Mouse (Mus musculus): Measurements from ENCODE around the gene Trim10. TPM values are rescaled to one million over a fixed set of nuclear protein-coding genes. Genes with fewer than 3 reads are reported as not detected.

Trim10 gene
- total RNA-seq (2023), result not detected

DNA sequence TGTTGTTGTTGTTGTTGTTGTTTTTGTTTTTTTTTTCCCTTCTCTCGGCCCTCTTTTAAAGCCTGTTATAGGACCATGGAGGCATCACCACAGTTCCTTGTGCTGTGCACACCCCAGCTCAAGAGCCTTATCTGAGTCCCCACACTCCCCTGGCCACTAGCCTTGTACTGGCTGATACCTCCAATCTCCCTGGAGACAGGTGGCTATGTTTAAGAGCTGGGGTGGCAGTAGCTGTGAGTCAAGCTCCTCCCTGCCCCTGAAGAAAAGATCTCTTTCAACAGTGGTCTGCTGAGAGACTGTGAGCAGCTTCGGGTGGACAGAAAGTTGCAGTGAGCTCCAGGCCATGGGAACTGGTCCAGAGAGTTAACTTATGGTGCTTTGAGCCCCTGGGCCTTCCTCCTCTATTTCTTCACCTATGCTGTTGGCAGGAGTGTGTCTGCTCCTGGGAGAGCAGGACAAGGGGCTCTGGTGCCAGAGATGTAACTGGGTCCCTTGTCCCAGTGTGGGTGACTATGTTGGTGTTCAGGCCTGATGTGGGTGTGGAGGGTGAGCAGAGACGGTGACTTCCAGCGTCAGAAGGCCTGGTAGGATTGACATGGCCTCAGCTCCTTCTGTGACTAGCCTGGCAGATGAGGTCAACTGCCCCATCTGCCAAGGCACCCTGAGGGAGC lies at the start of gene Trim10:
Gene Trim10 (plus strand): TSS at position 291 of the 671 bp plus-strand sequence.

DNA sequence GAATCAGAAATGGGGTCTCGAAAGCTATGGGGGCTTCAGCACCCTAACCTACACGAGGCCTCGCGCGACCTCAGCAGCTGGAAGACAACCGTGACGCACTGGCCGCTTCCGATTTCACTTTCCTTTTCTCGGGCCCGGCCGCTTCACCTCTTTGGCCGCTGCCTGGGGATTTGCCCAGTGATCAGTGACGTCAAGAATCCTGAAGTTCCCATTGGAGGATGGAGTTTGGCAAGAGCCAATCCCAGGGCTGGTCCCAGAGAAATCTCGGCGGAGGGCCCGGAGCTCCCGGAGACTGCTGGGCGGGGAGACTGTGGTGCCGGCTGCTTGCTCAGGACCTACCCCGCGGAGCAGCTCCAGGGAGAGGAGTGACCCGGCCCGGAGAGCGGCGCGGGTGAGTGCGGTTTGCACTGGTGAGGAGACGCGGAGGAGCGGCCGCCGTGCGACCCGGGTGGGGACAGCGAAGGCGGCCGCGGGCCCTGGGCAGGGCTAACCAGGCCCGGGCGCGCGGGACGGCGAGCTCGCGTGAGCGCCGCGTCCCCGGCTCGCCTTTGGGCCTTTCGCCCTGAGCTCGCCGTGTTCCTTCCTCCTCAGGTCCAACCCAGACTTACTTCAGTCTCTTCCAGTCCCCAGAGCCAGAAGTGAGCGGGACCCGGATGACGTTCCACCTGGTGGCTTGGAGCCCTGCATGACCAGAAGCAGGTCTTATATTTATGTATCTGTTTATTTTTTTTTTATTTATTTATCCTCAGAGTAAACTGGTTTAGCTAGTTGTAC lies 32.3 kb upstream of the Trim10 start, which contains the start of gene Trim26:
Gene Trim26 (plus strand): TSS at position 261 of the 774 bp plus-strand sequence.

DNA sequence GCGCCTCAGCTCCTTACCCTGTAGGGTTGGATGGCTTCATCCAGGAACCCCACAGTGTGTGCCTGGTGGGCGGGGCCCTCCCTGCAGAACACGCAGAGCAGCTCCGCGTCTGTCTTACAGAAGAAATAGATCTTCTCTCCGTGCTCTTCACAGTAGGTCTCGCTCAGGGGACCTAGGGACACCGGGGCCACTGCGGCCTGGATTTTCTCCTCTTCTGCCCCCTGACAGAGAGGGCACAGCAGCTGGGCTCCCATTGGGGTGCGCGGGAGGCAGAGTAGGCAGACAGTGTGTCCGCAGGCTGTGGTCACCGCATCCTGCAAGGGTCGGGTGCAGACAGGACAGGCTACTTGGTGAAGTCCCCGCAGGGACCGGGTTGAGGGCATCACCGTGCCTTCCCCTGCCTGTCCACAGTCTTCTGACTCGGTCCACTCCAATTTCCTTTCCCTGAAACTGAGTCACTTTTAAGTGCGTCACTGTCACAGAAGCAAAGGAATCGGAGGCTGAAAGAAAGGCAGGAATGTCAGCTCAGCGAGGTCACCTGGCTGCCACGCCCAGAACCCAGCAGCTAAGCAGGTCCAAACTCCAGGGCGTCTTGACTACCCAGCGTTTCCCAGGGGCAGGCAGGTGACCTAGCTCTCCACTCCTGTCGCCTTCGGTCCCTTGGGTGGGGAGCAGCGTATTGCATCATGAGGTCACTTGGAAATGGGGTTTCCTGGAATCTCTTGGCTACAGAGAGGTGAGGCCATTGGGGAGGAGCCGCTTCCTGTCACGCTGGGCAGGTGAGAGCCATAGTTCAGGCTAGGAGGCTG lies 2.5 kb upstream of the Trim10 start, which contains the start of gene Trim15:
Gene Trim15 (minus strand): TSS at position 492 of the 809 bp plus-strand sequence.

DNA sequence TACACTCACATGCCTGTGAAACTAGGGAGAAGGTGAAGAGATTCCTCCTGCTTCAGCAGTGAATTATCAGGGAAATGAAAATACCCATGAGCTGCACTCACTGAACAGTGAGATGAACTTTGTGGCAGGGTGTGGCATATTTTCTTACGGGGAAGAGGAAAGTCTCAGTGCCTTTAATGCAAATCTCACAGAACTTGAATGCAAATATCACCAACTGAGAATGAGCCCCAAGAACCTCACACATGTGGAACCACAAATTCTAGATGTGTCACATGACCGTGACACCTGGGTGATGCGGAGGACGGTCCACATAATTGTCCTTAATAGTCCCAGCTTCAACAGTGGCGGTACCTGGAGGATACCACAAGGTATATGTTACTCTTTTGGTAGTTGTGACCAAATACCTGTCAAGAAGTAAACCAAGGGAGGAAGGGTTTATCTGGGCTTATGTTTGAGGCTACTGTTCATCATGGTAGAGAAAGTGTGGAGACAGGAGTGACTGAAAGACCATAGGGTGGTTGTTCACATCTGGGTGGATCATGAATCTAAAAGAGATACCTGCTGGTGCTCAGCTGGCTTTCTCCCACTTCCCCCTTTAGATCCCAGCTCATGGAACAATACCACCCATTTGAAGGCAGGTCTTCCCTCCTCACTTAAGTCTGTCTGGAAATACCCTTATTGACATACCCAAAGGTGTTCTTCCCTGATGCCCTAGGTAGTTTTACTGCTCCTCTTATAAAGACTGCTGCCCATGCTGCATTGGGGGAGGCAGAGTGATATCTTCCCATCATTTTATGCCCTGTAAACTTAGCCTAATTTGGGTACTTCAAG lies 20.9 kb downstream of the Trim10 start, which contains the start of gene Trim40:
Gene Trim40 (minus strand): TSS at position 51 of the 831 bp plus-strand sequence.

DNA sequence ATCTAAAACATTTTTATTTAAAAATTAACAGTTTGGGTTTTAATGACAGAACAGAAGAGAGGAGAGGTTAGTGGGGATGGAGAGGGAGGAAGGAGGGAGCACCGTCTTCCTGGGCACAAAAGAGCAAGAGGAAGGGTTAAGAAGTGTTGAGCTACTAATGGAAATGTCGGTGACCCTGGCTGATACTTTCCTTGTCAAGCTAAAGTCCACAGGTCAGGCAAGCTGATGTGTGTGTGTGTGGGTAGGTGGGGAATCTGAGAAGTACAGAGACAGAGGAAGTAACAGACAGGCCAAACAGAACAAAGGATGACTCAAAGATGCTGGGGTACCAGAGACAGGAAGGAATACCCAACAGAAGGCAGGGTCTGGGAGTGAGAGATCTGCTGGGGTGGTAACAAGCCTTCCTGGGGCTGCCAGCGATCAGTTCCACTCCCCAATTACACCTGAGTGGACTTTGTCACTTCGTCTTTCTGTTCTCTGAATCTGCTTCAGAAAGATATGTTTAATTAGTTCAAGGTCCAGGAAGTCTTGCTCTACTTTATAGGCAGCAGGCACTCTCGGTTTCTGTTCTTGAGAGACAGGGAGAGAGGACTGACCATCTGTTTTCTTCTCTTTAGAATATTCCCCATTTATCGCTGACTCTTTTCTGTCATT lies 28.3 kb downstream of the Trim10 start, which contains the start of gene Trim31:
Gene Trim31 (plus strand): TSS at position 567 of the 654 bp plus-strand sequence.

Other genes starting within 250 kb of the Trim10 start
- gene H2-M9, start 226.9 kb upstream of the Trim10 start, total RNA-seq (2023), result not detected
- gene H2-M1, start 197.4 kb upstream of the Trim10 start, total RNA-seq (2023), result not detected
- not detected for gene H2-M10.5, start 96.7 kb upstream of the Trim10 start, total RNA-seq (2023)
- gene H2-M10.6, start 57.4 kb upstream of the Trim10 start, total RNA-seq (2023), result not detected
- gene Trim26, start 32.4 kb upstream of the Trim10 start, total RNA-seq (2023), result 100 to 1,000 TPM in 1 of 2 experiments, 10 to 100 TPM in 1; 87.5 to 100 TPM
- not detected for gene Trim15, start 2.4 kb upstream of the Trim10 start, total RNA-seq (2023)
- gene Trim40, start 20.5 kb downstream of the Trim10 start, total RNA-seq (2023), result not detected
- gene Trim31, start 28.5 kb downstream of the Trim10 start, total RNA-seq (2023), result not detected
- gene Rnf39, start 73.3 kb downstream of the Trim10 start, total RNA-seq (2023), result not detected
- 10 to 100 TPM; 56.1 to 56.3 TPM for gene Ppp1r11, start 82.2 kb downstream of the Trim10 start, total RNA-seq (2023)
- gene Znrd1, start 89.0 kb downstream of the Trim10 start, total RNA-seq (2023), result 10 to 100 TPM; 57.4 to 59.8 TPM
- gene Znrd1as, start 89.0 kb downstream of the Trim10 start, total RNA-seq (2023), result 1 to 10 TPM; 1.9 to 2.2 TPM
- gene 2410137M14Rik, start 111.7 kb downstream of the Trim10 start, total RNA-seq (2023), result not detected
- not detected for gene H2-M5, start 120.0 kb downstream of the Trim10 start, total RNA-seq (2023)
- gene Zfp57, start 131.6 kb downstream of the Trim10 start, total RNA-seq (2023), result under 1 TPM in 1 of 2 experiments, not detected in 1; 0.39 TPM
- gene Mog, start 153.8 kb downstream of the Trim10 start, total RNA-seq (2023), result not detected
- 10 to 100 TPM; 20.2 to 28.2 TPM for gene Gabbr1, start 176.4 kb downstream of the Trim10 start, total RNA-seq (2023)
- gene Olfr90, start 218.9 kb downstream of the Trim10 start, total RNA-seq (2023), result under 1 TPM; 0.29 to 0.58 TPM
- gene Olfr91, start 228.7 kb downstream of the Trim10 start, total RNA-seq (2023), result not detected

Data from monocyte, adult 59 days (primary cell).